Mouse (Mus musculus) embryonic facial prominence, embryonic 13.5 days (tissue): ENCODE measurements at regions not wholly inside any gene's neighbourhood (a gene's known extent, or its start where the extent isn't known, plus 50 kb on each side); places are given as distances from the start of the nearest gene placed in this dataset.

Source experiments
- ATAC-seq: fragments of 200-750 bp; cut with Nextera tagmentation; 2 replicates; pipeline ENCODE4 v1.8.0; 2017; ENCODE audit warnings: low read depth; ENCODE audit not compliant: insufficient number of reproducible peaks, insufficient read depth, low FRiP score, low TSS enrichment
- H3K27ac ChIP-seq: fragments of 300-500 bp; sonication (generic); 2 replicates; pipeline ENCODE4 v1.5.1; 2015; ENCODE audit warnings: moderate library complexity, mild to moderate bottlenecking, inconsistent platforms
- H3K27me3 ChIP-seq: fragments of 300-500 bp; sonication (generic); 2 replicates; pipeline ENCODE4 v1.6.1; 2015; ENCODE audit warnings: mild to moderate bottlenecking, inconsistent platforms
- H3K36me3 ChIP-seq: fragments of 300-500 bp; sonication (generic); 2 replicates; pipeline ENCODE4 v1.6.1; 2015; ENCODE audit warnings: mild to moderate bottlenecking, inconsistent platforms
- H3K4me1 ChIP-seq: fragments of 300-500 bp; sonication (generic); 2 replicates; pipeline ENCODE4 v1.6.1; 2015; ENCODE audit warnings: inconsistent platforms
- H3K4me2 ChIP-seq: fragments of 300-500 bp; sonication (generic); 2 replicates; pipeline ENCODE4 v1.6.1; 2015; ENCODE audit warnings: moderate library complexity, mild to moderate bottlenecking, inconsistent platforms
- H3K4me3 ChIP-seq: fragments of 300-500 bp; sonication (generic); 2 replicates; pipeline ENCODE4 v1.5.1; 2015; ENCODE audit warnings: mild to moderate bottlenecking, inconsistent platforms
- H3K9ac ChIP-seq: fragments of 300-500 bp; sonication (generic); 2 replicates; pipeline ENCODE4 v1.6.1; 2015; ENCODE audit warnings: mild to moderate bottlenecking, inconsistent platforms
- H3K9me3 ChIP-seq: fragments of 300-500 bp; sonication (generic); 2 replicates; pipeline ENCODE4 v1.6.1; 2016; ENCODE audit warnings: inconsistent platforms
- WGBS: fragments of 180-500 bp; shearing (Covaris S2); methylation state at CpG from one replicate; pipeline ENCODE4 v1.1.7; 2015; ENCODE audit warnings: mixed read lengths; 5-methylcytosine and 5-hydroxymethylcytosine counted together

DNA sequence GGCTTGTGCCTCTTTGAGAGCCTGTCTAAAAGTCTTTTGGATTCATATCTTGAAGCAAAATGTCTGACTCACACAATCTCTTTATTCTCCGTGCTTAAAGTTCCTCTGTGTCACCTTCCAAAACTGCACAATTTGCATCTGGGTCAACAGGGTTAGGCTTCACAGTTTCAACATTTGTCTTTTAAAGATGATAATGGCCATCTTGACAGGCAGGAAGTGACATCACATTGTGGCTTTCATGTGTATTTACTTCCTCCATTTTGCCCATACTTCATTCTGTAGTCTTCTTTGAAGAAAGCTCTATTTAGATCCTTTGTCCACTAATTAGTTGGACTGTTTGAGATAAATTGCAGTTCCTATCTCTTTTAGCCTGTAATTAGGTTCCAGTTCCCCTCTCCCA lies 135.1 kb downstream of the Ndufa10 start:
- no peak overlapping the region for H3K4me3 ChIP-seq
- 88% methylated on average over 1 of the region's 1 CpGs for WGBS
- no peak overlapping the region for H3K4me2 ChIP-seq
- ATAC-seq, result no peak
- no peaks in the 10 kb centered on the region for H3K9me3 ChIP-seq
- H3K27ac ChIP-seq, result peak overlapping the region; percentile 28; the same call in 1 of the 2 replicates
- peaks cover 21% of the 10 kb centered on the region for H3K4me1 ChIP-seq
- no peaks in the 10 kb centered on the region for H3K27me3 ChIP-seq
- H3K9ac ChIP-seq, result no peak overlapping the region
- no peaks in the 10 kb centered on the region for H3K36me3 ChIP-seq

DNA sequence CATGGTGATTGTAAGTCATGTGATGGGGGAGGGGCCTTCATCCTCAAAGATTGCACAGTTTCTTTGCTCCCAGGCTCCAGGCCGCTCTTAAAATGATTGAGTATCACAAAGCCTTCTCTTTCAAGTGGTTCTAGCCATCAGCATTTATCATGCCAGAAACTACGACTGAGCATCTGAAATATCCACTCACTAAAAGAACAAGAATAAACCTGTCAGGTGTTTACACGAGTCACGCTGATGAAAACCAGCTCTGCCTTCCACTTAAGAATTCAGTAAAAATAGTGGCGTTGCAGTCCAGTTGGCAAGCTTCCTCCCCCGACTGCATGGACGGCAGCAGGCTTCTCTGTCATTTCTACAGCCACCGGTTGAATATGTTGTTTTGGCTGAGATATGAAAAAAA lies 136.2 kb downstream of the Ndufa10 start:
- Histone ChIP-seq H3K9ac (no peak overlapping the region), H3K4me2 (no peak overlapping the region), H3K9me3 (no peaks in the 10 kb centered on the region), H3K27me3 (no peaks in the 10 kb centered on the region), H3K4me3 (no peak overlapping the region), H3K4me1 (peaks cover 24% of the 10 kb centered on the region), H3K27ac (no peak overlapping the region; the same call in 1 of the 2 replicates), H3K36me3 (no peaks in the 10 kb centered on the region)
- WGBS, result 56% methylated on average over 8 of the region's 8 CpGs
- ATAC-seq, result no peak

- H3K9ac ChIP-seq, result no peak overlapping the region
- no peaks in the 10 kb centered on the region for H3K27me3 ChIP-seq
- H3K4me3 ChIP-seq, result no peak overlapping the region
- ATAC-seq, result no peak
- no peak overlapping the region for H3K4me2 ChIP-seq
- H3K4me1 ChIP-seq, result peaks cover 8% of the 10 kb centered on the region
- H3K9me3 ChIP-seq, result no peaks in the 10 kb centered on the region
- peak overlapping the region; percentile 1; the same call in 1 of the 2 replicates for H3K27ac ChIP-seq
- 61% methylated on average over 7 of the region's 7 CpGs for WGBS
- H3K36me3 ChIP-seq, result no peaks in the 10 kb centered on the region
Observed at GRCm38 (mm10) chr1:92332248-92332584, 136.7 kb upstream of the Hdac4 start.

DNA sequence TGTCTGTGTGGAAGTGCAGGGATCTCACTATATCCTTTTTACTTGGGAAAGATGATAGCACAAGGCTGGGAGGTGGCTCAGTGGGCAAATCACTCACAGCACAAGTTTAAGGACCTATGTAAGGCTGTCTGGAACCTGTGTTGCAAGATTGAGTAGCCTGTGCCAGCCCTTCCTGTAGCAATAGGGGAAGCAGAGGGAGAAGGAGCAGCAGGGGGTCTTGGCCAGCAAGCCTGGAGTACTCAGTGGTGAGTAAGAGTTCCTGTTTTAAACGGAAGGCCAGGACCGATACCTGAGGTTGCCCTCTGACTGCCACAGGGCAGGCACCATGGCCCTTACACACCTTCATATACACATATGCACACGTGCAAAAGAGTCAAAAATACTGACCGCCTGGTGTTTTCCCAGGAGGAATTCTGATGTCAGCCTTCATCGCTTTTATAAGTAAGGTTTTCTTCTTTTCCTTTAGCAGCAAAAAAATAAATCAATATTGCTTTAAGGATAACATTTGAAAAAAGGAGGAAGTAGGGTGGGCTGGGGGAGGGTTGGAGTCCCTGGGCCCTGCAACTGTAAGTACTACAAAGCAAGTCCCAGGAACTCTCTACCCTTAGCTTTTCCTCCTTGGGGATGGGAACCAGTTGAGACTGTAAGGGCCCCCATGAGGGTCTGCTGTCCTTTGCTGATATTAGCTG lies 136.2 kb upstream of the Hdac4 start:
- ATAC-seq, result no peak
- Histone ChIP-seq H3K4me1 (peaks cover 8% of the 10 kb centered on the region), H3K27me3 (no peaks in the 10 kb centered on the region), H3K4me2 (no peak overlapping the region), H3K9ac (no peak overlapping the region), H3K9me3 (no peaks in the 10 kb centered on the region), H3K36me3 (no peaks in the 10 kb centered on the region), H3K27ac (peak overlapping the region; percentile 1; the same call in 1 of the 2 replicates), H3K4me3 (no peak overlapping the region)
- WGBS, result 72% methylated on average over 5 of the region's 5 CpGs

DNA sequence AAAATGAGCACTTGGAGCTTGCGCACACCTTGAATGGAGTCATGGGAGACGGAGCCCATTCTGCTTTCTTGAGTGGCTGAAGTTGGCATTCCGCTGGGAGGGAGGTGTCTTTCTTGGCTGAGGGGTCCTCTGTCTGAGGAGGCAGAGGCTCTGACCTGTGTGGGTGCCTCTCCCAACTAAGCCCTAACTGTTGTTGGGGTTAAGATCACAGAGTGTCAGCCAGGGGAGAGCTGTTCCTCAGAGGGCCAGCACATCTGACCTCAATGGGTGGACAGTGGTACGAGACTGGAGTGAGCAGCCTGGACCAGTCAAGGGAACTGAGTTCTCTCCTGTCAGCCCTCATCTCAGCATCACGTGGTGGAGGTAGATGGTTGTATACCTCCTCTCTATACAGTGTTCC lies 134.7 kb upstream of the Hdac4 start:
- Histone ChIP-seq H3K4me2 (no peak overlapping the region), H3K27me3 (no peaks in the 10 kb centered on the region), H3K9me3 (no peaks in the 10 kb centered on the region), H3K4me1 (peaks cover 8% of the 10 kb centered on the region), H3K4me3 (no peak overlapping the region), H3K36me3 (no peaks in the 10 kb centered on the region), H3K9ac (no peak overlapping the region), H3K27ac (no peak overlapping the region)
- WGBS, result 85% methylated on average over 5 of the region's 5 CpGs
- ATAC-seq, result no peak

DNA sequence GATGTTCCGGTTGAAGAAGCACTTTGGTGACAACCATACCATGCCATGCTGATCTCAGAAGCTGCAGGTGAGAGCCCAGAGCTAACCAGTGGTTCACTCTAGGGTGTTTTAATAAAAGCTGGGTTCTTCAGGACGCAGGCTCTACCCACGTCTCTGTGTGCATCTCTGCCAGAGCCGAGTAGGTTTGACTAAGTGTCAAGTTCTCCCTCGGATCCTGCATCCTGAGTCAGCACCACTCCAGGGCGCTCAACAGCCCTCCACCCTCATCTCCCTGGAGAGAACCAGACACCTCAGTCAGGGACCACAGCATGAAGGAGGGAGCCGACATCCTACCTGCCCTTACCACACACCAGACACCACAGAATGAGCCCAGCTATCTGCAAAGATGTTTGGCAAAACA lies 134.0 kb upstream of the Hdac4 start:
- Histone ChIP-seq H3K9me3 (no peaks in the 10 kb centered on the region), H3K27me3 (no peaks in the 10 kb centered on the region), H3K4me1 (peaks cover 11% of the 10 kb centered on the region), H3K27ac (no peak overlapping the region), H3K4me2 (no peak overlapping the region), H3K9ac (no peak overlapping the region), H3K4me3 (no peak overlapping the region), H3K36me3 (no peaks in the 10 kb centered on the region)
- 80% methylated on average over 7 of the region's 7 CpGs for WGBS
- ATAC-seq, result no peak

GRCm38 (mm10) chr1:92327141-92327540 lies 131.6 kb upstream of the Hdac4 start:
- WGBS, result 76% methylated on average over 6 of the region's 6 CpGs
- H3K4me1 ChIP-seq, result peaks cover 11% of the 10 kb centered on the region
- ATAC-seq, result no peak

DNA sequence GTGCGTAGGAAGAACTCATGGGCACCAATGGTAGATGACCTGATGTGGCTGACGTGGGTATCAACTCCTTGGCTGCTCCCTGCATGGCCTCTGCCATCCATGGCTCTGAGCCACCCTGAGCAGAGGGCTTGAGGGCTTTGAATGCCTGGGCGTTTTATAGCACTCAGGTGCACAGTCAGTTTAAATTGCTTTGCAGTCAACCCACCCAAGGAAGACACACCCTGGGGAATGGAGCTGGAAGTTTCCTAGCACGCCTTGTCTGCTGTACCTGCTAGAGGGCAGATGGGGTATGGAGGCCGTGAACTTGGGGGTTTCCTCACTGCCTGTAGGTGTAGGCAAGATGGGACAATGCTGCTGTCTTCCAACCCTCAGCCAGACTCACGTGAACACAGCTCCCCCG lies 129.8 kb upstream of the Hdac4 start:
- peaks cover 8% of the 10 kb centered on the region for H3K4me1 ChIP-seq
- H3K27ac ChIP-seq, result no peak overlapping the region
- no peaks in the 10 kb centered on the region for H3K27me3 ChIP-seq
- no peak overlapping the region for H3K4me3 ChIP-seq
- ATAC-seq, result no peak
- H3K36me3 ChIP-seq, result no peaks in the 10 kb centered on the region
- H3K4me2 ChIP-seq, result no peak overlapping the region
- 81% methylated on average over 7 of the region's 7 CpGs for WGBS
- H3K9ac ChIP-seq, result no peak overlapping the region
- H3K9me3 ChIP-seq, result no peaks in the 10 kb centered on the region

More at GRCm38 (mm10) chr1:92327141-92327540, 131.6 kb upstream of the Hdac4 start:
- Histone ChIP-seq H3K27ac (no peak overlapping the region), H3K9ac (no peak overlapping the region), H3K9me3 (no peaks in the 10 kb centered on the region), H3K27me3 (no peaks in the 10 kb centered on the region), H3K36me3 (no peaks in the 10 kb centered on the region), H3K4me3 (no peak overlapping the region), H3K4me2 (no peak overlapping the region)

GRCm38 (mm10) chr1:92324091-92324950 lies 128.8 kb upstream of the Hdac4 start:
- Histone ChIP-seq H3K27ac (peak overlapping the region; percentile 8; the same call in 1 of the 2 replicates), H3K4me1 (peaks cover 8% of the 10 kb centered on the region), H3K9me3 (no peaks in the 10 kb centered on the region), H3K4me2 (no peak overlapping the region), H3K36me3 (no peaks in the 10 kb centered on the region), H3K27me3 (no peaks in the 10 kb centered on the region), H3K4me3 (no peak overlapping the region), H3K9ac (no peak overlapping the region)
- ATAC-seq, result no peak
- WGBS, result 45% methylated on average over 14 of the region's 14 CpGs

GRCm38 (mm10) chr1:92317131-92317530 lies 121.6 kb upstream of the Hdac4 start:
- WGBS, result 88% methylated on average over 4 of the region's 4 CpGs
- Histone ChIP-seq H3K4me3 (no peak overlapping the region), H3K9ac (no peak overlapping the region), H3K27ac (no peak overlapping the region), H3K4me1 (peaks cover 18% of the 10 kb centered on the region), H3K9me3 (no peaks in the 10 kb centered on the region), H3K27me3 (peaks cover 3% of the 10 kb centered on the region; the same call in 1 of the 2 replicates), H3K4me2 (no peak overlapping the region), H3K36me3 (no peaks in the 10 kb centered on the region)
- no peak for ATAC-seq

DNA sequence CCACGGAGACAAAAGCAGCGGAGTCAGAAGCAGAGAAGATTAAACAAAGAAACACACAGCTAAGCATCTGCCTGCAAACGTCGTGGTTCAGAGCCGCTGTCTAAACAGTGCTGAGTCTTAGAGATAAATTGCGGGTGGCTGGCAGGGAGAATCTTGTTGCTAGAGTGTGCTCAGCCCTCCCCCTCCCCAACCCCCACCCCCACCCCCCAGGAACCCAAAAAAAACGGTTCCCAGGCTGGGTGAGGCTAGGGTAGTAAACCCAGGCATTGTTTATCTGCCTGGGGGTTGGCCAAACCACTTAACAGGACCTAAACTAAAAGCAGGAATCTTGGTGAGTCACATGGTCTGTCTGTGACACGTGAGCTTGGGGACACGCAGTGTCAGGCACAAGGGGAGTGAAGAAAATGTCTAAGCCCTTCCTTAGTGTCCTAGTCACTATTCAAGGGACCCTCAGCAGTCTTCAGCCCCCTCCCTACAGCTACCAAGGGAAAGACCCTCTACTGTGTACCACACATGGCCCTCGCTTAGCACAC lies 120.8 kb upstream of the Hdac4 start:
- peak overlapping the region; percentile 39; the same call in 1 of the 2 replicates for H3K27ac ChIP-seq
- H3K4me1 ChIP-seq, result peaks cover 18% of the 10 kb centered on the region
- H3K4me2 ChIP-seq, result peak overlapping the region; percentile 12
- no peak overlapping the region for H3K4me3 ChIP-seq
- H3K27me3 ChIP-seq, result peaks cover 3% of the 10 kb centered on the region; the same call in 1 of the 2 replicates
- H3K9me3 ChIP-seq, result no peaks in the 10 kb centered on the region
- ATAC-seq, result 0 out of 2 replicates have a peak, but pooled peaks have one; percentile 10
- no peaks in the 10 kb centered on the region for H3K36me3 ChIP-seq
- H3K9ac ChIP-seq, result no peak overlapping the region
- WGBS, result 19% methylated on average over 10 of the region's 10 CpGs
